Mouse (Mus musculus): ENCODE data around the gene Lnx2.

DNA sequence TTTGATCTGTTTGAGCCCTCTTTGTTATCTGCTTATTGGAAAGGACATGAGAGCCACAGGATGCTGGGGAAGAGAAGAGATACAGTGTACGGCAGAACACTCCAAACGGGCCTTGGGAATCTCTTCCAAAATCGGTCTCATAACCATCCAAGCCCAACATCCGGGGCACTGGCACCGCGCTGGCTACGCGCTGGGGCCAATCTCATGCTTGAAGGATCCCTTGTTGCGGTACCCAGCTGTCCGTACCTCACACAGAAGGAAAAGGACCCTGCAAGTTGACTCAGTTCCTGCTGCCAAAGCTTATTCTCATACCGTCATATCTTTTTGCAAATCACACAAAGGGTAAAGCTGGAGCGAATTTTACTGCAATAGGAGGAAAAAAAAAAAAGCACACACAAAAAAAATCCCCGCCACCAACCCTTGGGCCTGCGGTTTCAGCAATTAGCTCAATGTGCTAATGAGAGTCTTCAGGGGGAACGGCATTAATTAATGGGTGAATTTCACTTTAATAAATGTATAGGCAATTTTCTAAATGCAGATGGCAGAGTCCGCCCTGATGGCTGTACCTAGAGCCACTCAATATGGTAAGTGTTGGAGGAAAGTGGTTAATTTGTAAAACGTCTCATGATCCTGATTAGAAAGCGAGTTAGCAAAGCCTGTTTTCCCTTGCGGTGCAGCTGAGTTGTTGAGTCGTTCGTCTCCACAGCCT lies 90.5 kb downstream of the Lnx2 start:
- TF ChIP-seq CHD2 (IDR thresholded peaks at IDR 0.05; ENCODE audit: low read depth, low read length): no peak
- TF ChIP-seq MAFK (IDR thresholded peaks at IDR 0.05; ENCODE audit: insufficient read depth, low read depth, low read length): no peak

Data from ES-E14 (cell line).